Mouse (Mus musculus): ENCODE measurements at regions not wholly inside any gene's neighbourhood (a gene's known extent, or its start where the extent isn't known, plus 50 kb on each side); places are given as distances from the start of the nearest gene placed in this dataset.

GRCm38 (mm10) chr3:128616675-128617074 lies 583.0 kb upstream of the Pitx2 start:
- no peak for DNase-seq (ENCODE audit: low spot score)
- no peak overlapping the region for H3K9ac ChIP-seq (ENCODE audit: low read length)
- no peaks in the 10 kb centered on the region for H3K36me3 ChIP-seq (ENCODE audit: control insufficient read depth, insufficient read depth, low read length)
- ATAC-seq (ENCODE audit: insufficient number of reproducible peaks, low FRiP score, low TSS enrichment, low read depth), result no peak
- H3K9me3 ChIP-seq (ENCODE audit: control insufficient read depth, low read length), result no peaks in the 10 kb centered on the region
- 85% methylated on average over 6 of the region's 6 CpGs for WGBS
- no peak overlapping the region for H3K4me2 ChIP-seq (ENCODE audit: low read depth, severe bottlenecking)
- H3K4me1 ChIP-seq (ENCODE audit: control insufficient read depth, insufficient read depth, low read length), result 0 out of 2 replicates have a peak, but pooled peaks cover 2% of the 10 kb centered on the region
- no peak overlapping the region for H3K27ac ChIP-seq (replicated peaks; ENCODE audit: low read depth, low read length)
- no peak overlapping the region for H3K4me3 ChIP-seq (ENCODE audit: low read depth, low read length)
- H3K27me3 ChIP-seq (ENCODE audit: control insufficient read depth, insufficient read depth, low read length), result no peaks in the 10 kb centered on the region

- H3K4me3 ChIP-seq (ENCODE audit: low read depth, low read length), result no peak overlapping the region
- H3K27ac ChIP-seq (replicated peaks; ENCODE audit: low read depth, low read length), result no peak overlapping the region
- no peaks in the 10 kb centered on the region for H3K36me3 ChIP-seq (ENCODE audit: control insufficient read depth, insufficient read depth, low read length)
- ATAC-seq (ENCODE audit: insufficient number of reproducible peaks, low FRiP score, low TSS enrichment, low read depth) (no peak), DNase-seq (ENCODE audit: low spot score) (no peak)
- H3K4me1 ChIP-seq (ENCODE audit: control insufficient read depth, insufficient read depth, low read length), result 0 out of 2 replicates have a peak, but pooled peaks cover 2% of the 10 kb centered on the region
- H3K4me2 ChIP-seq (ENCODE audit: low read depth, severe bottlenecking), result no peak overlapping the region
- no peak overlapping the region for H3K9ac ChIP-seq (ENCODE audit: low read length)
- H3K27me3 ChIP-seq (ENCODE audit: control insufficient read depth, insufficient read depth, low read length), result no peaks in the 10 kb centered on the region
- 68% methylated on average over 9 of the region's 9 CpGs for WGBS
- no peaks in the 10 kb centered on the region for H3K9me3 ChIP-seq (ENCODE audit: control insufficient read depth, low read length)
These were observed 586.0 kb upstream of the Pitx2 start for GRCm38 (mm10) chr3:128613657-128614056.

GRCm38 (mm10) chr3:128610731-128611130 lies 588.9 kb upstream of the Pitx2 start:
- H3K4me2 ChIP-seq (ENCODE audit: low read depth, severe bottlenecking), result no peak overlapping the region
- ATAC-seq (ENCODE audit: insufficient number of reproducible peaks, low FRiP score, low TSS enrichment, low read depth), result no peak
- 0 out of 2 replicates have a peak, but pooled peaks cover 2% of the 10 kb centered on the region for H3K4me1 ChIP-seq (ENCODE audit: control insufficient read depth, insufficient read depth, low read length)
- H3K9ac ChIP-seq (ENCODE audit: low read length), result no peak overlapping the region
- no peak overlapping the region for H3K4me3 ChIP-seq (ENCODE audit: low read depth, low read length)
- no peaks in the 10 kb centered on the region for H3K27me3 ChIP-seq (ENCODE audit: control insufficient read depth, insufficient read depth, low read length)
- WGBS, result 83% methylated on average over 6 of the region's 6 CpGs
- H3K36me3 ChIP-seq (ENCODE audit: control insufficient read depth, insufficient read depth, low read length), result no peaks in the 10 kb centered on the region
- H3K9me3 ChIP-seq (ENCODE audit: control insufficient read depth, low read length), result no peaks in the 10 kb centered on the region
- H3K27ac ChIP-seq (replicated peaks; ENCODE audit: low read depth, low read length), result no peak overlapping the region
- DNase-seq (ENCODE audit: low spot score), result no peak

DNA sequence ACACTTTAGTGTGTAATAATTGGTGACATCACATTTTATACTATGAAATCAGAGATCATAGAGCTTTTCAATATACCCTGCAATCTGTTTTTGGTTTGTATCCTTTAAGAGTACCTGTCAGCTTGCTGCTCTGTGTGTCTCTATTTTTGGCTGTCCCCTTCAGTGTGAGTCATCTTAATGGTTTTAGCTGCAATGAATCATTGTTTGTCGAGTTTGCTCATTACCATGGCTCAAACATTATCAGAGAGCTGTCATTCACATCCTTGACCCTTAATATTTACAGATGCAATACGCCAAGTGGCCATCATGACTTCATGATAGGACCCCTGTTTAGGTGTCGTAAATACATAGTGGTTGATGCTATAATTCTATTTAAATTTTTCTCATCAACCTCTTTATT lies 591.0 kb upstream of the Pitx2 start:
- Histone ChIP-seq H3K4me3 (ENCODE audit: low read depth, low read length) (no peak overlapping the region), H3K4me2 (ENCODE audit: low read depth, severe bottlenecking) (no peak overlapping the region), H3K36me3 (ENCODE audit: control insufficient read depth, insufficient read depth, low read length) (no peaks in the 10 kb centered on the region), H3K27me3 (ENCODE audit: control insufficient read depth, insufficient read depth, low read length) (no peaks in the 10 kb centered on the region), H3K27ac (replicated peaks; ENCODE audit: low read depth, low read length) (no peak overlapping the region), H3K4me1 (ENCODE audit: control insufficient read depth, insufficient read depth, low read length) (0 out of 2 replicates have a peak, but pooled peaks cover 2% of the 10 kb centered on the region), H3K9me3 (ENCODE audit: control insufficient read depth, low read length) (no peaks in the 10 kb centered on the region), H3K9ac (ENCODE audit: low read length) (no peak overlapping the region)
- 82% methylated on average over 3 of the region's 3 CpGs for WGBS
- DNase-seq (ENCODE audit: low spot score) (no peak), ATAC-seq (ENCODE audit: insufficient number of reproducible peaks, low FRiP score, low TSS enrichment, low read depth) (no peak)

- H3K36me3 ChIP-seq (ENCODE audit: control insufficient read depth, insufficient read depth, low read length), result no peaks in the 10 kb centered on the region
- DNase-seq (ENCODE audit: low spot score) (no peak), ATAC-seq (ENCODE audit: insufficient number of reproducible peaks, low FRiP score, low TSS enrichment, low read depth) (no peak)
- no peaks in the 10 kb centered on the region for H3K4me1 ChIP-seq (ENCODE audit: control insufficient read depth, insufficient read depth, low read length)
- no peak overlapping the region for H3K9ac ChIP-seq (ENCODE audit: low read length)
- no peak overlapping the region for H3K4me3 ChIP-seq (ENCODE audit: low read depth, low read length)
- H3K27ac ChIP-seq (replicated peaks; ENCODE audit: low read depth, low read length), result no peak overlapping the region
- H3K9me3 ChIP-seq (ENCODE audit: control insufficient read depth, low read length), result no peaks in the 10 kb centered on the region
- WGBS, result 80% methylated on average over 2 of the region's 2 CpGs
- H3K4me2 ChIP-seq (ENCODE audit: low read depth, severe bottlenecking), result no peak overlapping the region
- no peaks in the 10 kb centered on the region for H3K27me3 ChIP-seq (ENCODE audit: control insufficient read depth, insufficient read depth, low read length)
These were observed 624.1 kb upstream of the Pitx2 start for GRCm38 (mm10) chr3:128575339-128576129.

DNA sequence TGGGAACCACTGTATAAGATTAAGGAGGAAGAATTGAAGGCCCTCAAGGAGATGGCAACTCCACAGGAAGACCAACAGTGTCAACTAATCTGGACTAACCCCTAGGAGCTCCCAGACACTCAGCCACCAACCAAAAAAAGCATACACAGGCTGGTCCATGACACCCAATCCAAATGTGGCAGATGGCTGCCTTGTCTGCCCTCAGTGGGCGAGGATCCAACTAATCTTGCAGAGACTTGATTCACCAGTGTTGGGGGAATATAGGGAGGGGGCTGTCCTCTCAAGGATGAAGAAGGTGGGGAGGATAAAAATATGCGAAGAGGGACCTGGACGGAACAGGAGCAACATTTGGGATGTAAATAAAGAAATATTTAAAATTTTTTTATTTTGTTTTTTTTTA lies 629.1 kb upstream of the Pitx2 start:
- no peak for DNase-seq (ENCODE audit: low spot score)
- Histone ChIP-seq H3K36me3 (ENCODE audit: control insufficient read depth, insufficient read depth, low read length) (no peaks in the 10 kb centered on the region), H3K27me3 (ENCODE audit: control insufficient read depth, insufficient read depth, low read length) (no peaks in the 10 kb centered on the region), H3K9ac (ENCODE audit: low read length) (no peak overlapping the region), H3K4me2 (ENCODE audit: low read depth, severe bottlenecking) (no peak overlapping the region), H3K4me1 (ENCODE audit: control insufficient read depth, insufficient read depth, low read length) (no peaks in the 10 kb centered on the region), H3K27ac (replicated peaks; ENCODE audit: low read depth, low read length) (no peak overlapping the region), H3K4me3 (ENCODE audit: low read depth, low read length) (no peak overlapping the region), H3K9me3 (ENCODE audit: control insufficient read depth, low read length) (no peaks in the 10 kb centered on the region)
- no peak for ATAC-seq (ENCODE audit: insufficient number of reproducible peaks, low FRiP score, low TSS enrichment, low read depth)
- 88% methylated on average over 3 of the region's 3 CpGs for WGBS

DNA sequence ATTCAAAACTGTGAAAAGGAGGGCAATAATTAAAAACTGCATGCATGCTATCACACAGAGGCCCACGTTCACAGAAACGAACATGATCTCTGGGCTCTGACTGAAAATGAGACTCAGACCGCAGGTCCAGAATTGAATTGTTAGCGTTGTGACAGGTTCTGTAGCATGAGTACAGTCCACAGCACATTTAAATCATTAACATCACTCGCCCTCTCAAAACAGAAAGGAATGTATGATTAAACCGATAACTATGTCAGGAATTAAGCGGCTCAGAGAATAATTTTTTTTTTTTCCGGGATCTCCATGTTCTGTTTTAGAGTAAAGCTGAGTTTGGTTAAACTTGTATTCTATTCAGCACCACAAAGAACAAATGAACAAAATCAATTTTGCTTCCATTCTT lies 634.3 kb upstream of the Pitx2 start:
- DNase-seq (ENCODE audit: low spot score) (no peak), ATAC-seq (ENCODE audit: insufficient number of reproducible peaks, low FRiP score, low TSS enrichment, low read depth) (no peak)
- Histone ChIP-seq H3K4me1 (ENCODE audit: control insufficient read depth, insufficient read depth, low read length) (no peaks in the 10 kb centered on the region), H3K36me3 (ENCODE audit: control insufficient read depth, insufficient read depth, low read length) (no peaks in the 10 kb centered on the region), H3K4me3 (ENCODE audit: low read depth, low read length) (no peak overlapping the region), H3K27ac (replicated peaks; ENCODE audit: low read depth, low read length) (no peak overlapping the region), H3K27me3 (ENCODE audit: control insufficient read depth, insufficient read depth, low read length) (no peaks in the 10 kb centered on the region), H3K9ac (ENCODE audit: low read length) (no peak overlapping the region), H3K9me3 (ENCODE audit: control insufficient read depth, low read length) (no peaks in the 10 kb centered on the region), H3K4me2 (ENCODE audit: low read depth, severe bottlenecking) (no peak overlapping the region)
- WGBS, result 84% methylated on average over 8 of the region's 8 CpGs

- Histone ChIP-seq H3K9ac (ENCODE audit: low read length) (no peak overlapping the region), H3K4me2 (ENCODE audit: low read depth, severe bottlenecking) (no peak overlapping the region), H3K27ac (replicated peaks; ENCODE audit: low read depth, low read length) (no peak overlapping the region), H3K36me3 (ENCODE audit: control insufficient read depth, insufficient read depth, low read length) (no peaks in the 10 kb centered on the region), H3K4me3 (ENCODE audit: low read depth, low read length) (no peak overlapping the region), H3K27me3 (ENCODE audit: control insufficient read depth, insufficient read depth, low read length) (no peaks in the 10 kb centered on the region), H3K9me3 (ENCODE audit: control insufficient read depth, low read length) (no peaks in the 10 kb centered on the region), H3K4me1 (ENCODE audit: control insufficient read depth, insufficient read depth, low read length) (no peaks in the 10 kb centered on the region)
- DNase-seq (ENCODE audit: low spot score) (peak; percentile 23), ATAC-seq (ENCODE audit: insufficient number of reproducible peaks, low FRiP score, low TSS enrichment, low read depth) (no peak)
- 76% methylated on average over 9 of the region's 9 CpGs for WGBS
These were observed 650.5 kb upstream of the Fam241a start for GRCm38 (mm10) chr3:128546416-128547327.
